Mouse (Mus musculus): Measurements from ENCODE around the gene Mpdu1. TPM values are rescaled to one million over a fixed set of nuclear protein-coding genes. Genes with fewer than 3 reads are reported as not detected.

Gene Mpdu1
- polyA plus RNA-seq, 1 experiment from 2014 or later, result 108 TPM

GRCm38 (mm10) chr11:69686377-69686776 lies 23.9 kb upstream of the Mpdu1 start:
- Histone ChIP-seq H3K4me2 (no peak overlapping the region), H3K4me3 (no peak overlapping the region), H3K9me3 (no peaks in the 10 kb centered on the region), H3K36me3 (no peaks in the 10 kb centered on the region), H3K4me1 (replicated peaks) (peaks cover 41% of the 10 kb centered on the region), H3K9ac (no peak overlapping the region), H3K27ac (replicated peaks) (peak overlapping the region; percentile 65; the same call in 1 of the 2 replicates), H3K27me3 (no peaks in the 10 kb centered on the region)
- WGBS, result 10% methylated on average over 4 of the region's 4 CpGs
- ATAC-seq (ENCODE audit: low FRiP score, low read depth), result no peak

DNA sequence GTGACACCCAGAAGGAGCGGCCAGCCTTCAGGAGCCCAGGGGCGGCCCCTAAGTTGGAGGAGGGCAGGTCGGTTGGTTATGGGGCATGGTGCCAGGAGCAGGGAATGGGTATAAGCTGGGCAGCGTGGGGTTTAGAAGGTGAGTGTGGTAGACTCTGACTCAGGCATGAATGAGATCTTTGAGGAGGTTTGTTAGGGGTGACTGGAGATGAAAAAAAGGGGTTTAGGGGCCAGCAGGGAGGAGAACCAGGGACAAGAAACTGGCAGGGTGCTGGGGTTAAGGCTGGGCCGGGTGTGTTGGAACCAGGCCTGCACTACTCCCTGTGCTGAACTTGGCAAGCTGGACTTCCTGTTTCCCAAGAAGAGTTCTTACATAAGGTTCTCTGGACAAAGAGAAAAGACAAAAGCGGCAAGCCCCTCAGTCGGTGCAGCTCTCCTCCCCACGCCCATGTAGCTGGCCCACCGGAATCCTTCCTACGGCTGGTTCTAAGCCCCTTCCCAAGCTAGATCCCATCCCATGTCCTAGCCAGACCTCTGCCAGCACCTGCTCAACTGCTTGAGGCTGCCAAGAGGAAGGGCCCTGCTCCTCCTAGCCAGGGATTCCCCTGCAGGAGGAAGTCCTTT lies 23.2 kb upstream of the Mpdu1 start, which contains the start of gene Tnfsf13:
Gene Tnfsf13 (minus strand): TSS at position 259 of the 623 bp plus-strand sequence.
- Histone ChIP-seq H3K9me3 (no peaks in the 10 kb centered on the region), H3K27ac (replicated peaks) (peak within 1 kb of the TSS; percentile 65), H3K27me3 (no peaks in the 10 kb centered on the region), H3K36me3 (no peaks in the 10 kb centered on the region), H3K9ac (0 out of 2 replicates have a peak within 1 kb of the TSS, but pooled peaks have one; percentile 26), H3K4me1 (replicated peaks) (peaks cover 47% of the 10 kb centered on the region), H3K4me3 (no peak within 1 kb of the TSS), H3K4me2 (peak within 1 kb of the TSS; percentile 11)
- WGBS, result 56% methylated on average over 10 of the region's 10 CpGs
- no peak for ATAC-seq (ENCODE audit: low FRiP score, low read depth)

GRCm38 (mm10) chr11:69684936-69685335 lies 22.5 kb upstream of the Mpdu1 start:
- peak overlapping the region; percentile 65 for H3K27ac ChIP-seq (replicated peaks)
- H3K4me2 ChIP-seq, result no peak overlapping the region
- WGBS, result 81% methylated on average over 6 of the region's 6 CpGs
- no peaks in the 10 kb centered on the region for H3K36me3 ChIP-seq
- no peaks in the 10 kb centered on the region for H3K27me3 ChIP-seq
- H3K9me3 ChIP-seq, result no peaks in the 10 kb centered on the region
- no peak overlapping the region for H3K4me3 ChIP-seq
- no peak overlapping the region for H3K9ac ChIP-seq
- no peak for ATAC-seq (ENCODE audit: low FRiP score, low read depth)
- H3K4me1 ChIP-seq (replicated peaks), result peaks cover 54% of the 10 kb centered on the region

GRCm38 (mm10) chr11:69684128-69684745 lies 21.8 kb upstream of the Mpdu1 start:
- Histone ChIP-seq H3K27ac (replicated peaks) (peak overlapping the region; percentile 93; the same call in 1 of the 2 replicates), H3K9ac (no peak overlapping the region), H3K4me2 (no peak overlapping the region), H3K27me3 (no peaks in the 10 kb centered on the region), H3K9me3 (no peaks in the 10 kb centered on the region), H3K4me1 (replicated peaks) (peaks cover 61% of the 10 kb centered on the region), H3K4me3 (no peak overlapping the region), H3K36me3 (peaks cover 3% of the 10 kb centered on the region)
- ATAC-seq (ENCODE audit: low FRiP score, low read depth), result no peak
- WGBS, result 85% methylated on average over 12 of the region's 12 CpGs

DNA sequence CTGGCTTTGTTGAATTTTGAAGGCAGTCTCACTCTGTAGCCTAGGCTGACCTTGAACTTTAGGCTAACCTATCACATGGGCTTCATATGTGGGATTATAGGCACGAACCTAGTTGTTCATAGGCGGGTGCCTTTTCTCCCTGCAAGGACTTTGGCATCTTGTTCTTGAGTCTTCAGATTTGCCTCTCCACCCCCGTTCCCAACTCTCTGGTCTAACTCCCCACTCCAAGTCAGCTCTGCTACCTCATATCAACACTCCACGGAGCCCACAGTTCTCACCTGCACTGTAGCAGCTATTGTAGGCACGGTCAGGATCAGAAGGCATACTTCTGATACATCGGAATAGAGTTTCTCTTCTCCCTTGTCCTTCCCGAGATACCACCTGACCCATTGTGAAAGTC lies 21.1 kb upstream of the Mpdu1 start:
- Histone ChIP-seq H3K4me3 (no peak overlapping the region), H3K9me3 (no peaks in the 10 kb centered on the region), H3K9ac (peak overlapping the region; percentile 7; the same call in 1 of the 2 replicates), H3K27ac (replicated peaks) (peak overlapping the region; percentile 93), H3K27me3 (no peaks in the 10 kb centered on the region), H3K4me1 (replicated peaks) (peaks cover 68% of the 10 kb centered on the region), H3K4me2 (peak overlapping the region; percentile 81), H3K36me3 (peaks cover 6% of the 10 kb centered on the region)
- 88% methylated on average over 7 of the region's 7 CpGs for WGBS
- no peak for ATAC-seq (ENCODE audit: low FRiP score, low read depth)

- Histone ChIP-seq H3K4me3 (peak overlapping the region; percentile 91), H3K27me3 (no peaks in the 10 kb centered on the region), H3K4me2 (peak overlapping the region; percentile 81), H3K4me1 (replicated peaks) (peaks cover 69% of the 10 kb centered on the region), H3K9ac (peak overlapping the region; percentile 7), H3K36me3 (peaks cover 12% of the 10 kb centered on the region), H3K9me3 (no peaks in the 10 kb centered on the region), H3K27ac (replicated peaks) (peak overlapping the region; percentile 93)
- WGBS, result 14% methylated on average over 12 of the region's 12 CpGs
- 0 out of 2 replicates have a peak, but pooled peaks have one; percentile 5 for ATAC-seq (ENCODE audit: low FRiP score, low read depth)
Observed at GRCm38 (mm10) chr11:69682840-69683533, 20.5 kb upstream of the Mpdu1 start.

- Histone ChIP-seq H3K27me3 (no peaks in the 10 kb centered on the region), H3K4me1 (replicated peaks) (peaks cover 69% of the 10 kb centered on the region), H3K36me3 (peaks cover 16% of the 10 kb centered on the region), H3K9ac (peak overlapping the region; percentile 95), H3K4me2 (peak overlapping the region; percentile 81), H3K4me3 (peak overlapping the region; percentile 91), H3K27ac (replicated peaks) (peak overlapping the region; percentile 93), H3K9me3 (no peaks in the 10 kb centered on the region)
- 29% methylated on average over 24 of the region's 24 CpGs for WGBS
- no peak for ATAC-seq (ENCODE audit: low FRiP score, low read depth)
Observed at GRCm38 (mm10) chr11:69682209-69682839, 19.9 kb upstream of the Mpdu1 start.

DNA sequence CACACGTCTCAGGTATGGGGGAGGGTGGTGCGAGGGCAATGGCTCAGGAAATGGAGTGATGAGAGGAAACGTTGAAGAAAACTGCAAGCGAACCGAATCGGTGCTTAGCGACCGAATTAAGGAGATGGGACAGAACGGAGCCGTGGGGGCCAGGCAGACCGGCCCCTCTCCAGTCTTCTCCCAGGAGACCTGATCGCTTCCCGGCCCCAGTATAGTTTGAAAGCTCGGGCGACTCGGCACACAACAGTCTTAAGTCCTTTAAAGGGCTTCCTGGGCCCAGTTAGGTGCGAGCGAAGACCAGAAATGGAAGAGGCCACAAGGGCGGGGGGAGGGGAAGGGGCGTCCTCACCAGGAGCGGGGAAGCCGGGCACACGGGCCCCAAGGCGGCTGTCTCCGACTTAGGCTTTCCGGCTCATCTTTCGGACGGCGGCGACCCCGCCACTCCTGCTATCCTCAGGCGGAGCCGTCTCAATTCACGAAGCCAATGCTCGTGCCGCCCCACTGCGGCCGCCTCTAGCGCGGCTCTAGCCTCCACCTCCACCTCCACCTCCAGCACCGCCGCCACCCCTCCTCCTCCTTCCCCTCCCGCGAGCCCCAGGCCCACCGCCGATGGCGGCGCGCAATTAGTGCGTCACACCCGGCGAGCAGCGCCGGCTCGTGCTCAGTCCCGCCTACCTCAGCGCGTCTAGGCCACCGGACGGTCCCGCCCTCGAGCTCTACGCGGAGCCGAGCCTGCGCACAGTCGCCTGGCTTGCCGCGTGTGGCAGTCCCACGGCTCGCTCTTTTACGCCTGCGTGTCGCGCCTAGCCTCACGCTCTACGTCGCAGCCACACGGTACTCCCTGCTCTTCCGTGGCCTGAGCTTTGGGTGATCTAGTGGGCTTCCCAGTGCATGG lies 19.1 kb upstream of the Mpdu1 start, which contains the start of gene Senp3:
Gene Senp3 (minus strand): TSS at position 771 of the 895 bp plus-strand sequence.
- Histone ChIP-seq H3K9me3 (no peaks in the 10 kb centered on the region), H3K4me1 (replicated peaks) (peaks cover 63% of the 10 kb centered on the region), H3K4me2 (peak within 1 kb of the TSS; percentile 81), H3K27ac (replicated peaks) (peak within 1 kb of the TSS; percentile 93), H3K4me3 (peak within 1 kb of the TSS; percentile 91), H3K27me3 (no peaks in the 10 kb centered on the region), H3K9ac (peak within 1 kb of the TSS; percentile 95), H3K36me3 (peaks cover 24% of the 10 kb centered on the region)
- peak; percentile 98 for ATAC-seq (ENCODE audit: low FRiP score, low read depth)
- under 1% methylated on average over 75 of the region's 80 CpGs for WGBS

- Histone ChIP-seq H3K9me3 (no peaks in the 10 kb centered on the region), H3K4me3 (peak overlapping the region; percentile 91)
- WGBS, result 91% methylated on average over 30 of the region's 30 CpGs
Observed at GRCm38 (mm10) chr11:69680136-69680855, 17.9 kb upstream of the Mpdu1 start.

GRCm38 (mm10) chr11:69679144-69679543 lies 16.7 kb upstream of the Mpdu1 start:
- Histone ChIP-seq H3K36me3 (peaks cover 46% of the 10 kb centered on the region), H3K27ac (replicated peaks) (no peak overlapping the region), H3K9me3 (no peaks in the 10 kb centered on the region), H3K4me2 (no peak overlapping the region), H3K9ac (no peak overlapping the region), H3K4me3 (no peak overlapping the region), H3K4me1 (replicated peaks) (peaks cover 45% of the 10 kb centered on the region), H3K27me3 (no peaks in the 10 kb centered on the region)
- ATAC-seq (ENCODE audit: low FRiP score, low read depth), result no peak
- 100% methylated on average over 2 of the region's 2 CpGs for WGBS

More at GRCm38 (mm10) chr11:69680136-69680855, 17.9 kb upstream of the Mpdu1 start:
- Histone ChIP-seq H3K27ac (replicated peaks) (no peak overlapping the region), H3K27me3 (no peaks in the 10 kb centered on the region), H3K4me1 (replicated peaks) (peaks cover 51% of the 10 kb centered on the region), H3K36me3 (peaks cover 36% of the 10 kb centered on the region), H3K4me2 (peak overlapping the region; percentile 81), H3K9ac (no peak overlapping the region)
- no peak for ATAC-seq (ENCODE audit: low FRiP score, low read depth)
